Mouse (Mus musculus): ENCODE results near the gene Sf3b3. TPM values are rescaled to one million over a fixed set of nuclear protein-coding genes. Genes with fewer than 3 reads are reported as not detected.

Gene Sf3b3
- 72.0 and 81.3 TPM in 2 replicates for polyA plus RNA-seq (2012; rRNA removed)

DNA sequence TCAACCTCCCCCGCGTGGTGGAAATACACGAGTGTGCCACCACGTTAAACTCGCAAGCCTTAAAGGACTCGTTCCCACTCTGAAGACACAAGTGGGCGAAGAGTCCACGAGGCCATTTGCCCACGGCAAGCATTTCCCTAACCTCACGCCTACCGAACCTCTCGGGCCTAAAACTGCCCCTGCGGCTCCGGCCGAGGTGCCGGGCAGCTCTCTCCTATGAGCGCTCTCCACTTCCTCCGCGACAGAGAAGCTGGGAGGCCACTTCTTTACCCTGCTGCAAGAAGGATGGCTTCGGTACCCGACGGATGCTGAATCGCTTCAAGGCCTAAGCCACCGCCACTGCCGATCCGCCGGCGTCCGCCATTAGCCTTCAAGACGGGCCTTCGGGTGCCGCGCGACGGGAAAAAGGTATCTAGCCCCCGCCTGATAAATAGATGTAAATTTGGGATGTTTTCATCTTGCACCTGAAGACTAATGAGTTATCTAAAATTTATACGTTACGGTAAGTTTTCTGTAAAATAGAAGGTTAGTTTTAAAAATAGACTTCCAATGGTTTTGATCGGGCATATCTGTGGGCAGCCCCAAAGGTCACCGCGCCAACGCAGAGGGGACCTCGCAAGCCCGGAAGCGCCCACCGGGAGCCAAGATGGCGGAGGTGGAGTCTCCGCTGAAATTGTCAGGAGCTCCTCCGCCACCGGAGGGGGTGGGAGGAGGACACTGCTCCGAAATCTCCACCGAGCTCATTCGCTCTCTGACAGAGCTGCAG lies at the start of gene Sf3b3, which contains the start of gene Cog4:
Gene Sf3b3 (minus strand): TSS at position 383 of the 766 bp plus-strand sequence.
Gene Cog4 (plus strand): TSS at position 196 of the 766 bp plus-strand sequence.
- TF ChIP-seq CTCF (IDR thresholded peaks at IDR 0.05; ENCODE audit: borderline replicate concordance, extremely low read depth, insufficient read depth, insufficient read length) (no peak), POLR2A (IDR thresholded peaks at IDR 0.05; ENCODE audit: borderline replicate concordance, extremely low read depth, insufficient read depth, insufficient read length, poor library complexity, severe bottlenecking) (peak; percentile 82; the same call in 1 of the 2 replicates)
- peak; percentile 95 for DNase-seq (ENCODE audit: low read depth)

DNA sequence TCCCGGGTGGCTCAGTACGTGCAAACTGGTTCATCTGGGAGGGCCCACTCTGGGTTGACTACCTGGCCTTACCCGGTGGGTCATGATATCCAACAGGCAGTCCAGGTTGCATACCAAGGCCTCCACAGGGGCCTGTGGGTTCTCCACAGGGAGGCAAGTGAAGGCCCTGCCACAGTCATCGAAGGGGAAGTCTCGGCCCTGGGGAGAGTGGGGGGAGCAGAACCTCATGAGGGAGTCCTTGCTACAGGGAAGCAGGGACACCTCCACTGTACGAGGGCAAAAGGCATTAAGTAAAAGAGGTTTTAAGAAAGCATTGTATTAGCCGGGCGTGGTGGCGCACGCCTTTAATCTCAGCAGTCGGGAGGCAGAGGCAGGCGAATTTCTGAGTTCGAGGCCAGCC lies 49.2 kb upstream of the Sf3b3 start:
- no peak for DNase-seq (ENCODE audit: low read depth)
- no peak for TF ChIP-seq POLR2A (IDR thresholded peaks at IDR 0.05; ENCODE audit: borderline replicate concordance, extremely low read depth, insufficient read depth, insufficient read length, poor library complexity, severe bottlenecking)
- no peak for TF ChIP-seq CTCF (IDR thresholded peaks at IDR 0.05; ENCODE audit: borderline replicate concordance, extremely low read depth, insufficient read depth, insufficient read length)

- no peak for DNase-seq (ENCODE audit: low read depth)
- no peak for TF ChIP-seq POLR2A (IDR thresholded peaks at IDR 0.05; ENCODE audit: borderline replicate concordance, extremely low read depth, insufficient read depth, insufficient read length, poor library complexity, severe bottlenecking)
- TF ChIP-seq CTCF (IDR thresholded peaks at IDR 0.05; ENCODE audit: borderline replicate concordance, extremely low read depth, insufficient read depth, insufficient read length): no peak
These were observed 48.7 kb upstream of the Sf3b3 start for GRCm38 (mm10) chr8:110895254-110895653.

DNA sequence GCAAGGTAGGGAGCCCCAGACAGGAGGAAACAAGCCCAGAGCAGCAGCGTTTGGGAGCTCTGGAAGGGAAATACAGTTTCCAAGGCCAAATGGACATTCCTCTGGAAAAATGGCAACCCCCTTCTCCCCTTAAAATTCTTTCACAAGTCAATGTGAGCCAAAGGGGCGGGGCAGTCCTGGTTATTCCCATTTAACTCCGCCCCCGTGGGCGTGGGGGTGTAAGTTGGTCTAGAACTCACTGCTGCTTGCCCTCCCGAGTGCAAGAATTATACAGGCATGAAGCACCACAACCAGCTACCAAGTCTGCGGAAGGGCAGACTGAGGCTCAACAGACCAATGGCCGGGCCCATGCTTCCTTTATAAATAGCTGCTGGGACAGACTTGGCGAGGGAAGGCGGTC lies 48.3 kb upstream of the Sf3b3 start:
- TF ChIP-seq CTCF (IDR thresholded peaks at IDR 0.05; ENCODE audit: borderline replicate concordance, extremely low read depth, insufficient read depth, insufficient read length): no peak
- no peak for TF ChIP-seq POLR2A (IDR thresholded peaks at IDR 0.05; ENCODE audit: borderline replicate concordance, extremely low read depth, insufficient read depth, insufficient read length, poor library complexity, severe bottlenecking)
- DNase-seq (ENCODE audit: low read depth): no peak

DNA sequence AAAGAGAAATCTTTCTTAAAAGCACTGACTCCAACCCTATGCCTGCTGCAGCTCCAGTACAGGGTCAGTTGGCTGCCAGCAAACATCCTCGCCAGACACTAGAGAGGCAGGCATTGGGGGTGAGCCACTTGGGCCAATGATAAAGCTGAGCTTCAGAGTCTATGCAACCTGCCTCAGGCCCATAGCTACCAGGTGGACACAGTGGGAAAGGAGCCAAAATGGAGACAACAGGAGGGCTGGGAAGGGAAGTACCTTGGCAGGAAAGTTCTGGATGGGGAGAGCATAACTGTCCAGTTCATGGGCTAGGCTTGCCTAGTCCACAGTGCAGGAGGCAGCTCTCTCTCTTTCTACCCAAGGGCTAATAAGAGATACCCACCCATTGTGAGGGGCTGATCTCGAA lies 46.3 kb upstream of the Sf3b3 start:
- TF ChIP-seq CTCF (IDR thresholded peaks at IDR 0.05; ENCODE audit: borderline replicate concordance, extremely low read depth, insufficient read depth, insufficient read length) (no peak), POLR2A (IDR thresholded peaks at IDR 0.05; ENCODE audit: borderline replicate concordance, extremely low read depth, insufficient read depth, insufficient read length, poor library complexity, severe bottlenecking) (no peak)
- no peak for DNase-seq (ENCODE audit: low read depth)

- TF ChIP-seq CTCF (IDR thresholded peaks at IDR 0.05; ENCODE audit: borderline replicate concordance, extremely low read depth, insufficient read depth, insufficient read length) (no peak), POLR2A (IDR thresholded peaks at IDR 0.05; ENCODE audit: borderline replicate concordance, extremely low read depth, insufficient read depth, insufficient read length, poor library complexity, severe bottlenecking) (no peak)
- no peak for DNase-seq (ENCODE audit: low read depth)
These were observed 45.5 kb upstream of the Sf3b3 start for GRCm38 (mm10) chr8:110892040-110892439.

DNA sequence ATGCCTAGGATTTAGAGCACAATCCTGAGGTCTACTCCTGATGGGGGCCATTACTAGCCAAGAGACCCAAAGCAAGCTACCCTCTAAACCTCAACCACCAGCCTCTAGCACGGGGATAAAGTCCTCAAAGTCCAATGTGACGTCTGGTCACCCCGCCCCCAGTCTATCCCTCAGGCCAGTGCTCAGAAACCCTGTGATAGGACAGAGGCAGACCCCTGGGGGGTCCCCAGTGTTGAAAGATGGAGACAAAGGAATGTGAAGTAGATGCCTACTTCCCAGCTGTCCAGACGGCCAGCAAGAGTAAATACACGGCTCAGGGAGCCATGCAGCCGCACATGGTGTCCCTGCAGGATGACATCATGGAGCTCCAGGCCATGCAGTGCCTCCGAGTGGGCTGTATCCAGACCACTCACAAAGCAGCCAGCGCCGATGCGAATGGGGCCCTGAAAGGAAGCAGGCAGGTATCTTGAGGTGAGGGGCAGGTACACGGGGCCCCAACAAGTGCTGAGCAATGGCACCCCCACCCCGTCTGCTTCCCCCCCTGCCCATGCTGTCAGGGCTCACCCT lies 43.4 kb upstream of the Sf3b3 start:
- no peak for DNase-seq (ENCODE audit: low read depth)
- TF ChIP-seq POLR2A (IDR thresholded peaks at IDR 0.05; ENCODE audit: borderline replicate concordance, extremely low read depth, insufficient read depth, insufficient read length, poor library complexity, severe bottlenecking): no peak
- no peak for TF ChIP-seq CTCF (IDR thresholded peaks at IDR 0.05; ENCODE audit: borderline replicate concordance, extremely low read depth, insufficient read depth, insufficient read length)

DNA sequence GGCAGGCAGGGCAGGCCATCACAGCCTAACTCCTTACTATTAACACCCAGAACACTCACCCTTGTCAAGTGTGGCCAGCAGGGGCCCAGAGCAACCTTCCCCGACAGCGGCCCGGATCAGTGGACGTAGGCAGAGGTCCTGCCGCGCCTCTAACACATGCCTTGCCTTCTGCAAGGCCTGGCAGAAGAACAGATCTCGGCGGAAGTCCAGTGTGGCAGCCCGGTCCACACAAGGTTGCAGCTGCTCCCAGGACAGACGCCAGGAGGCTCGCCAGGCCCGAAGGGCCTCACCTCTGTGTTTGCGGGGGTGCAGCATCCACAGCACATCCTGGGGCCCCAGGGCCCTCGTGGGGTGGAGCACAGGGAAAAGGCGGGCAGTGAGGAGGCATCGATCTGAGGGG lies 42.3 kb upstream of the Sf3b3 start:
- TF ChIP-seq POLR2A (IDR thresholded peaks at IDR 0.05; ENCODE audit: borderline replicate concordance, extremely low read depth, insufficient read depth, insufficient read length, poor library complexity, severe bottlenecking) (no peak), CTCF (IDR thresholded peaks at IDR 0.05; ENCODE audit: borderline replicate concordance, extremely low read depth, insufficient read depth, insufficient read length) (no peak)
- DNase-seq (ENCODE audit: low read depth): no peak

- peak; percentile 12 for DNase-seq (ENCODE audit: low read depth)
- TF ChIP-seq CTCF (IDR thresholded peaks at IDR 0.05; ENCODE audit: borderline replicate concordance, extremely low read depth, insufficient read depth, insufficient read length): no peak
- TF ChIP-seq POLR2A (IDR thresholded peaks at IDR 0.05; ENCODE audit: borderline replicate concordance, extremely low read depth, insufficient read depth, insufficient read length, poor library complexity, severe bottlenecking): no peak
These were observed 41.9 kb upstream of the Sf3b3 start for GRCm38 (mm10) chr8:110888441-110888840.

DNA sequence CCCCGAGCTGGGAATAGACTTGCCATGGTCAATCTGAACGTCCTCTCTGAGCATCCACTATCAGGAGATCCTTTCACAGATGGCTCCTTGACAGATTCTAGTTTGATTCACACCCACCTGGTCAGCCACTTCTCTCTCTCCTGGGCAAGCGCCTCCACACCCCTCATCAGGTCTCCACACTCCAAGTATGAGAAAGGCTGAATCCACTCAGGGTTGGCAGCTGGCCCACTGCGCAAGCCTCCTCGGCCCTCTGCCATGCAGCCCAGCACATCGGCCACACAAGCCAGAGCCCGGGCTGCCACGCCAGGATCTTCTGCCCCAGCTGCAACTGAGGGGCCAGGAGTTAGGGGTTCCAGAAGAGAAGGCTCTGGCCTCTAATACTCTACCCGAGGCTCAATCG lies 41.0 kb upstream of the Sf3b3 start:
- no peak for DNase-seq (ENCODE audit: low read depth)
- no peak for TF ChIP-seq CTCF (IDR thresholded peaks at IDR 0.05; ENCODE audit: borderline replicate concordance, extremely low read depth, insufficient read depth, insufficient read length)
- no peak for TF ChIP-seq POLR2A (IDR thresholded peaks at IDR 0.05; ENCODE audit: borderline replicate concordance, extremely low read depth, insufficient read depth, insufficient read length, poor library complexity, severe bottlenecking)

DNA sequence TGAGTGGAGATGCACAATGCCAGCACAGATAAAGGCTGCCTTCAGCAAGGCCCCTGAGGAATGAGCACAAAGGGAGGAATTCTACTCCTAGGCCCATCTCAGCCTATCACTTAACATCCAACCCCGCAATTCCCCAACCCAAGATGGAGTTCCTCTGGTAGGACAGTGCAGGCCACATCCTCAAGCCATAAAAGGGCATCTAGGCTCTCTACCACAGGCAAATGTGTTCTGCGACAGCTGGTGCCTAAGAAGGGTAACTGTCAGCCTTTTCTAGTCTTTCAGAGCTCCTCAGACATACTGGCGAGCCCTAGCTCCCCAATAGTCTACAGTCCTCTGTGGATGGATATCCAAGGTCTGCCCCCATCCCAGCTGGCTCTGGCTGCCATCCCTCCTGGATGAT lies 40.0 kb upstream of the Sf3b3 start:
- no peak for DNase-seq (ENCODE audit: low read depth)
- TF ChIP-seq CTCF (IDR thresholded peaks at IDR 0.05; ENCODE audit: borderline replicate concordance, extremely low read depth, insufficient read depth, insufficient read length) (no peak), POLR2A (IDR thresholded peaks at IDR 0.05; ENCODE audit: borderline replicate concordance, extremely low read depth, insufficient read depth, insufficient read length, poor library complexity, severe bottlenecking) (no peak)

GRCm38 (mm10) chr8:110883824-110884223 lies 37.2 kb upstream of the Sf3b3 start:
- no peak for DNase-seq (ENCODE audit: low read depth)
- TF ChIP-seq POLR2A (IDR thresholded peaks at IDR 0.05; ENCODE audit: borderline replicate concordance, extremely low read depth, insufficient read depth, insufficient read length, poor library complexity, severe bottlenecking): no peak
- TF ChIP-seq CTCF (IDR thresholded peaks at IDR 0.05; ENCODE audit: borderline replicate concordance, extremely low read depth, insufficient read depth, insufficient read length): no peak
